Mouse (Mus musculus): Measurements from ENCODE around the gene Styxl1. TPM values are rescaled to one million over a fixed set of nuclear protein-coding genes. Genes with fewer than 3 reads are reported as not detected.
A peak's percentile ranks its signal among the peaks of the same experiment; 100 is the strongest.

Gene Styxl1
- polyA plus RNA-seq, 1 experiment from 2014 or later = 0.63 TPM

DNA sequence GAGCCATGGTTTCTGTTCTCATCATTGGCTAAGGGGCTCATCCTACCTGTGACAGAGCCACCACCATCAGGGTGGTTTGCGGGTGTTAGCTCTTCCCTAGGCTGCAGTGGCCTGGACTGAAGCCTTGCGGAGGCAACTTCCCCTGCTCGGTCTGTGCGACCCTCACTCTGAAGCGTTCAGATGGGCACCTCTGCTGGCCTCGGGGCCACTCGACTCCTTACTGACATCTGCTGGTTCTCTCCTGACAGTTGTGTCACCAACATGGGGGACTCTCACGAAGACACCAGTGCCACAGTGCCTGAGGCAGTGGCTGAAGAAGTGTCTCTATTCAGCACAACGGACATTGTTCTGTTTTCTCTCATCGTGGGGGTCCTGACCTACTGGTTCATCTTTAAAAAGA is 62.6 kb downstream of the Styxl1 start:
- ATAC-seq (ENCODE audit: low FRiP score, low TSS enrichment) = no peak

DNA sequence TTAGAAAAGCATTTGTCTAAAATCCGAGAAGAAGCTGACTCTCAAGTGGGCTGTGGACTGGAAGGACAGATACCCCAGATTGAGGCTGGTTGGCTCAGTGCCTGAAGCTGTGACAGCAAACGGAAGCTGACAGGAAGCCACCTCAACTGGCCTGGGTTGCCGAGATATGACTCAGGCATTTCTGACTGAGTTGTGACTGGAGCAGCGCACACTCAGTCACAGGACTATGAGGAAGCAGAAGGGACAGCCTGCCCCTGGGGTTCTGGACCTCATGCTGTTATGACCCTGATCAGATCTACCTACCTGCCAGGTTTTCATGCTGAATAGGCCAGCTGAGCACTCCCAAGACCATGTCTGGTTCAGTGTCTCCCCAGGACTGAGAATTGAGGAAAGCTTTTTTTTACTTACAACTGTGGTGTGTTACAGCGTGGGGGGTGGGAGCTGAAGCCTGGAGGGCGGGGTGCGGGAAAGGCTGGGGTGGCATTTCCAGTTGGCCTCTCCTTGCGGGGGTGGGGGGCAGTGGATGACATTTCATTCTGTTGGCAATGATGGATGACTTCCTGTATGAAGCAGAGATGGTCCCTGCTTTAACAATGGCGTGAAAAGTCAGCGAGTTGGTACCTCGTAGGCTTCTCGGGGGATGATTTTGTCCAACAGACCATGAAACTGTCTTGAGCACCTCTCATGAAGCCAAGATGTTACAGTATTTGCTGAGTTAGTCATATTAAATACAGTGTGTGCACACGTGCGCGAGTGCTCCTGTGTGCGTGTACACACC is 64.6 kb downstream of the Styxl1 start:
- Histone ChIP-seq H3K4me2 (ENCODE audit: low read length) (no peak overlapping the region), H3K27ac (replicated peaks; ENCODE audit: low read depth, low read length) (no peak overlapping the region; the same call in 1 of the 2 replicates), H3K27me3 (ENCODE audit: control insufficient read depth, insufficient read depth, low read length) (no peaks in the 10 kb centered on the region), H3K4me1 (ENCODE audit: control insufficient read depth, insufficient read depth, low read length) (no peaks in the 10 kb centered on the region), H3K9ac (replicated peaks; ENCODE audit: low read length) (no peak overlapping the region), H3K9me3 (ENCODE audit: control insufficient read depth, low read length) (no peaks in the 10 kb centered on the region), H3K4me3 (replicated peaks; ENCODE audit: low read depth, low read length) (no peak overlapping the region), H3K36me3 (ENCODE audit: control insufficient read depth, insufficient read depth, low read length) (peaks cover 30% of the 10 kb centered on the region)
- peak; percentile 13 for DNase-seq
- no peak for ATAC-seq (ENCODE audit: low FRiP score, low TSS enrichment)
- 83% methylated on average over 16 of the region's 16 CpGs for WGBS

More for the DNA sequence above, 62.6 kb downstream of the Styxl1 start:
- Histone ChIP-seq H3K36me3 (ENCODE audit: control insufficient read depth, insufficient read depth, low read length) (peaks cover 46% of the 10 kb centered on the region), H3K9me3 (ENCODE audit: control insufficient read depth, low read length) (no peaks in the 10 kb centered on the region), H3K27ac (replicated peaks; ENCODE audit: low read depth, low read length) (no peak overlapping the region), H3K4me2 (ENCODE audit: low read length) (no peak overlapping the region), H3K27me3 (ENCODE audit: control insufficient read depth, insufficient read depth, low read length) (no peaks in the 10 kb centered on the region), H3K4me3 (replicated peaks; ENCODE audit: low read depth, low read length) (no peak overlapping the region), H3K4me1 (ENCODE audit: control insufficient read depth, insufficient read depth, low read length) (no peaks in the 10 kb centered on the region), H3K9ac (replicated peaks; ENCODE audit: low read length) (no peak overlapping the region)
- 57% methylated on average over 10 of the region's 10 CpGs for WGBS
- DNase-seq = peak; percentile 36

DNA sequence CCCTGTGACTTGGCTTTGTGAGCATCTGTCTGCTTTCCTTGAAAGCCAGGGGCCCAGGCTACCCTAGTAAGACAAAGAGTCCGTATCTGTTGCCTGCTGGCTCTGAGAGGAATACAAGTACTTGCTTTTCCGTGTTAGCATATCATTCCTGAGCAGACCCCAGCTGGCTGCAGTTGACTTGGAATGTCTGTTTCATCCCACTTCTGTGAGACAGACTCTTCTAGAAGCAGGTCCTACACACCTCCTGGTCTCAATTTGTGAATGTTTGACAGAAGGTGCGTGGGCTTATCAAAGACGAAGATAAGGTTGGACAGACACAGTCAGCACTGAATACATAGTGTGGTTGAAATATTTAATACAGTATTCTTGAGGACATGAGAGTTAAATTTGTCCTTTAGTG is 65.4 kb downstream of the Styxl1 start:
- ATAC-seq (ENCODE audit: low FRiP score, low TSS enrichment) = no peak
- Histone ChIP-seq H3K4me3 (replicated peaks; ENCODE audit: low read depth, low read length) (no peak overlapping the region), H3K4me1 (ENCODE audit: control insufficient read depth, insufficient read depth, low read length) (no peaks in the 10 kb centered on the region), H3K36me3 (ENCODE audit: control insufficient read depth, insufficient read depth, low read length) (peaks cover 23% of the 10 kb centered on the region), H3K9me3 (ENCODE audit: control insufficient read depth, low read length) (no peaks in the 10 kb centered on the region), H3K27ac (replicated peaks; ENCODE audit: low read depth, low read length) (no peak overlapping the region), H3K9ac (replicated peaks; ENCODE audit: low read length) (no peak overlapping the region), H3K27me3 (ENCODE audit: control insufficient read depth, insufficient read depth, low read length) (no peaks in the 10 kb centered on the region), H3K4me2 (ENCODE audit: low read length) (no peak overlapping the region)
- 71% methylated on average over 4 of the region's 4 CpGs for WGBS
- no peak for DNase-seq

DNA sequence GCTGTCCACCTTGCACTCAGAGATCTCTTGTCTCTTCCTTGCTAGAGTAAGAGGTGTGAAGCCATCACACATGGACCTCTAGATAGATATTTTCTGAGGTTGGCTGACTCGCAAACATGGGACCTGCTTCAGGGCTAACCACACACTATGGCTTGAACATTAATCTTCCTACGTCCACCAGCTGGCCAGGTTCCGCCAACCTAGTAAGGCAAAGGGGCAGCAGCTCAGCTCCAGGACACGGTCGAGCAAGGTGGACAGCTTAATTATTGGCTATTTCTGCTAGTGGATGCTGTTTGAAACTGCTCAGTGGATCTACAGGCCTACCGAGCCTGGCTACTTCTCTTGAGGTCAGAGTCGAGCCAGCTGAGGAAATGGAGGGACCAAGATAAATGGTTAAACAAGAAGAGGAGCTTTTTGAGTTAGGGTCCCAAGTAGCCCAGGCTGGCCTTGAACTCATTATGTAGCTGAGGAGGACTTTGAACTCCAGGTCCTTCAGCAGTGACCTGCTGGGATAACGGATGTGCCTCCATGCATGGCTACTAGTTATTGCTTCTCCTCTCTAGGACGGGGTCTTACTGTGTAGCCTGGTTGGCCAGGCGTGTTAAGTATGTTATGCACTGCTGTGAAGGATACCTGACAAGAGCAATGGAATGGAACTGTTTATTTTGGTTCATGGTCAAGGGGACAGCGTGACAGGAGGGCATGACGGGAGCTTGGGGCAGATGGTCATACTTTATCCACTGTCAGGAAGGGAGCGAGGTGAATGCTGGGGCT is 66.4 kb downstream of the Styxl1 start:
- no peaks in the 10 kb centered on the region for H3K27me3 ChIP-seq (ENCODE audit: control insufficient read depth, insufficient read depth, low read length)
- H3K4me3 ChIP-seq (replicated peaks; ENCODE audit: low read depth, low read length) = no peak overlapping the region
- DNase-seq (no peak), ATAC-seq (ENCODE audit: low FRiP score, low TSS enrichment) (no peak)
- no peaks in the 10 kb centered on the region for H3K9me3 ChIP-seq (ENCODE audit: control insufficient read depth, low read length)
- H3K9ac ChIP-seq (replicated peaks; ENCODE audit: low read length) = no peak overlapping the region
- no peak overlapping the region for H3K4me2 ChIP-seq (ENCODE audit: low read length)
- H3K4me1 ChIP-seq (ENCODE audit: control insufficient read depth, insufficient read depth, low read length) = no peaks in the 10 kb centered on the region
- no peak overlapping the region for H3K27ac ChIP-seq (replicated peaks; ENCODE audit: low read depth, low read length)
- H3K36me3 ChIP-seq (ENCODE audit: control insufficient read depth, insufficient read depth, low read length) = peaks cover 18% of the 10 kb centered on the region
- WGBS = 94% methylated on average over 13 of the region's 13 CpGs

DNA sequence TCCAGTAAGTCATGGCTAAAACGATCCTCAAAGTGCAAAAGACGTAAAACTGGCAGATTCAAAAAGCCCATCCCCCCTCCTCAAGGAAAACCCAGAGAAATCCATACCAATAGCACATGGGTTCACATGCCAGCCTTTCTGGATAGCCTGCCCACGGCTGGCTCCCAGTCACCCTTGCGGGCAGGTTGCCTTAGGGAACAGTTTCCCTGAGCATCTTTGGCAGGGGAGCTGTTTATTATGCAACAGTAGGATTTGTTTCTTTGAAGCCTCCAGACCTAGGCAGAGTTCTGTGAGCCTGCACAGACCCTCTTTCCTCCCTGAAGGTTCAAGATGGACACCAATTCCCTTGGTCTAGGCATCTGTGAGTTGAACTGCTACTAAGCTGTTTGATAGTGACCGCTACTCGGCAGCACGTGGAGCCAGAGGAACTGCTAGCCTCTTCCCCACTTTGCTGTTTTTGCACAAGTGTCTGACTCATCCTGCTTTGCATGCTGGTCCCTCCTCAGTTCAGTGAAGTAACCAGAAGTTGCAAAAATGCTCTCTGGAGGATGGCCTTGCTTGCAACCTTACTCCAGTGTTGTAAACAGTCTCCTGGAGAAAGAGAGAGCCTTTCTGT is 67.5 kb downstream of the Styxl1 start:
- H3K4me3 ChIP-seq (replicated peaks; ENCODE audit: low read depth, low read length) = no peak overlapping the region
- no peak overlapping the region for H3K4me2 ChIP-seq (ENCODE audit: low read length)
- 88% methylated on average over 7 of the region's 7 CpGs for WGBS

DNA sequence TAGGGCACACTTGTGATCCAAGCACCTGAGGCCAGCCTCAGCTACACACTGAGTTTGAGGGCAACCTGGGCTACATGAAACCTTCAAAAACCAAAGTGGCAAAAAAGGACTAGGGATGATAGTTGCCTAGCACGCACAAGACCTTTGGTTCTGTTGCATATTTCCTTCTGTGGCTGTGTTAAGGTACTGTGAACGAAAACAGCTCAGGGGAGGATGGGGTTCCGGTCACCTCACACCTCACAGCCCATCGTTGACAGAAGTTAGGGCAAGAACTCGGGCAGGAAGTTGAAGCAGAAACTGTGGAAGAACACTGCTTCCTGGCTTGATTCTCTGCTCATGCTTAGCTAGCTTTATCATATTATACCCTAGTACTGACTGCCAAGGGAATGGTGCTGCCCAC is 68.5 kb downstream of the Styxl1 start:
- Histone ChIP-seq H3K9ac (replicated peaks; ENCODE audit: low read length) (no peak overlapping the region), H3K4me2 (ENCODE audit: low read length) (no peak overlapping the region), H3K27ac (replicated peaks; ENCODE audit: low read depth, low read length) (no peak overlapping the region), H3K27me3 (ENCODE audit: control insufficient read depth, insufficient read depth, low read length) (no peaks in the 10 kb centered on the region), H3K9me3 (ENCODE audit: control insufficient read depth, low read length) (no peaks in the 10 kb centered on the region), H3K36me3 (ENCODE audit: control insufficient read depth, insufficient read depth, low read length) (peaks cover 11% of the 10 kb centered on the region; the same call in 1 of the 2 replicates), H3K4me1 (ENCODE audit: control insufficient read depth, insufficient read depth, low read length) (no peaks in the 10 kb centered on the region), H3K4me3 (replicated peaks; ENCODE audit: low read depth, low read length) (no peak overlapping the region)
- WGBS = 97% methylated on average over 5 of the region's 5 CpGs
- no peak for DNase-seq
- ATAC-seq (ENCODE audit: low FRiP score, low TSS enrichment) = no peak

More for the DNA sequence above, 67.5 kb downstream of the Styxl1 start:
- H3K36me3 ChIP-seq (ENCODE audit: control insufficient read depth, insufficient read depth, low read length) = peaks cover 14% of the 10 kb centered on the region; the same call in 1 of the 2 replicates
- no peak overlapping the region for H3K27ac ChIP-seq (replicated peaks; ENCODE audit: low read depth, low read length)
- ATAC-seq (ENCODE audit: low FRiP score, low TSS enrichment) (no peak), DNase-seq (no peak)
- no peaks in the 10 kb centered on the region for H3K4me1 ChIP-seq (ENCODE audit: control insufficient read depth, insufficient read depth, low read length)
- H3K9ac ChIP-seq (replicated peaks; ENCODE audit: low read length) = no peak overlapping the region
- H3K9me3 ChIP-seq (ENCODE audit: control insufficient read depth, low read length) = no peaks in the 10 kb centered on the region
- no peaks in the 10 kb centered on the region for H3K27me3 ChIP-seq (ENCODE audit: control insufficient read depth, insufficient read depth, low read length)

DNA sequence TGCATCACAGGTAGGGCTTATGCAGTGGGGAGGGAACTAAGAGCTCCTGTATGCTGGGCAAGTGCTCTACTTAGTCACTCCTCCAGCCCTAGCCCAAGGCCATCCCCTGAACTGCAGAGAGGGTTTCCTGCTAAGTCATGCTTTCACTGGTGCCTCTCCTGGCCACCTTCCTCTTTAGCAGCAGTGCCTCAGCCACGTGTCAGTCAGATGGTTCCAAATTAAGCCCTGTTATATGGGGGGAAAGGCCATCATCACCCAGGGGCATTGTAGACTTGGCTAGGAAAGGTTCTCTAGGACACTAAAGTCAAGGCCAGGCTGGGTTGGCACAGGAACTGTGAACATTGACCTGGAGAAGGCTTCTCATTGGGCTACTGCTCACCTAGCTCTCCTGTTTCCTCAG is 70.3 kb downstream of the Styxl1 start:
- WGBS = 58% methylated on average over 1 of the region's 1 CpGs
- no peak for DNase-seq
- Histone ChIP-seq H3K9me3 (ENCODE audit: control insufficient read depth, low read length) (no peaks in the 10 kb centered on the region), H3K4me2 (ENCODE audit: low read length) (no peak overlapping the region), H3K9ac (replicated peaks; ENCODE audit: low read length) (no peak overlapping the region), H3K36me3 (ENCODE audit: control insufficient read depth, insufficient read depth, low read length) (peaks cover 11% of the 10 kb centered on the region; the same call in 1 of the 2 replicates), H3K4me3 (replicated peaks; ENCODE audit: low read depth, low read length) (no peak overlapping the region), H3K27me3 (ENCODE audit: control insufficient read depth, insufficient read depth, low read length) (no peaks in the 10 kb centered on the region), H3K4me1 (ENCODE audit: control insufficient read depth, insufficient read depth, low read length) (no peaks in the 10 kb centered on the region), H3K27ac (replicated peaks; ENCODE audit: low read depth, low read length) (no peak overlapping the region)
- ATAC-seq (ENCODE audit: low FRiP score, low TSS enrichment) = no peak

DNA sequence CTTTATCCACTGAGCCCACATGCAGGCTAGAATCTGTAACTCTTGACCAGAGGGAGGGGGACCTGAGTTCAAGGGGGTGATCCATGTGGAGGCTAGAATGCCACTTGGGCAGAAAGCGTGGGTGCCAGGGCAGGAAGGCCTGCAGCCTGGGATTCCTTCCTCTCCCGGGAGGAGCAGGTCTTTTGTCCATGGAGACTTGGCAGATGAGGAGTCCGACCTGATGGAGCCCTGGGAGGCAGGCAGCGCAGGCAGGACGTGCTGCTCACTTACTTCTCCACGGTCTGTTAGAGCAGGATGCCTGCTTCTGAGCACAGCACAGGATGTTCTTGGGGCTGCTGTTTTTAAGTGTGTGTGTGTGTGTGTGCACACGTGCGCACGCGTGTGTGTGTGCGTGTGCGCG is 71.1 kb downstream of the Styxl1 start:
- H3K4me3 ChIP-seq (replicated peaks; ENCODE audit: low read depth, low read length) = no peak overlapping the region
- no peak overlapping the region for H3K9ac ChIP-seq (replicated peaks; ENCODE audit: low read length)
- ATAC-seq (ENCODE audit: low FRiP score, low TSS enrichment) (no peak), DNase-seq (no peak)
- WGBS = 93% methylated on average over 13 of the region's 13 CpGs
- no peak overlapping the region for H3K27ac ChIP-seq (replicated peaks; ENCODE audit: low read depth, low read length)
- peaks cover 17% of the 10 kb centered on the region; the same call in 1 of the 2 replicates for H3K36me3 ChIP-seq (ENCODE audit: control insufficient read depth, insufficient read depth, low read length)
- no peaks in the 10 kb centered on the region for H3K9me3 ChIP-seq (ENCODE audit: control insufficient read depth, low read length)
- no peaks in the 10 kb centered on the region for H3K27me3 ChIP-seq (ENCODE audit: control insufficient read depth, insufficient read depth, low read length)
- no peaks in the 10 kb centered on the region for H3K4me1 ChIP-seq (ENCODE audit: control insufficient read depth, insufficient read depth, low read length)
- no peak overlapping the region for H3K4me2 ChIP-seq (ENCODE audit: low read length)
